Mouse (Mus musculus) erythroblast, adult 5-6 weeks (primary cell): ENCODE data around the gene 2410131K14Rik. TPM values are rescaled to one million over a fixed set of nuclear protein-coding genes. Genes with fewer than 3 reads are reported as not detected.

Source experiments
- ATAC-seq: replicated peaks from 2 replicates; pipeline ENCODE4 v1.8.0; 2016; ENCODE audit warnings: moderate number of reproducible peaks, mild to moderate bottlenecking, moderate TSS enrichment, inconsistent platforms; ENCODE audit not compliant: poor library complexity, low FRiP score, severe bottlenecking
- total RNA-seq, 2 experiments: library from RNA; stranded (forward) in 1 of 2; stranded (reverse) in 1 of 2; fragments of 150-400 nt in 1 of 2; fragments of 200-764, 138-1000 nt in 1 of 2; gene quantifications; 2 replicates each; pipeline versions ENCODE4 v1.2.3 to v1.2.4; 2015 to 2017; ENCODE audit warnings: low replicate concordance in 2 of 2

2410131K14Rik gene
- total RNA-seq, 2 experiments from 2014 or later: 0.17 TPM; not detected in 1

DNA sequence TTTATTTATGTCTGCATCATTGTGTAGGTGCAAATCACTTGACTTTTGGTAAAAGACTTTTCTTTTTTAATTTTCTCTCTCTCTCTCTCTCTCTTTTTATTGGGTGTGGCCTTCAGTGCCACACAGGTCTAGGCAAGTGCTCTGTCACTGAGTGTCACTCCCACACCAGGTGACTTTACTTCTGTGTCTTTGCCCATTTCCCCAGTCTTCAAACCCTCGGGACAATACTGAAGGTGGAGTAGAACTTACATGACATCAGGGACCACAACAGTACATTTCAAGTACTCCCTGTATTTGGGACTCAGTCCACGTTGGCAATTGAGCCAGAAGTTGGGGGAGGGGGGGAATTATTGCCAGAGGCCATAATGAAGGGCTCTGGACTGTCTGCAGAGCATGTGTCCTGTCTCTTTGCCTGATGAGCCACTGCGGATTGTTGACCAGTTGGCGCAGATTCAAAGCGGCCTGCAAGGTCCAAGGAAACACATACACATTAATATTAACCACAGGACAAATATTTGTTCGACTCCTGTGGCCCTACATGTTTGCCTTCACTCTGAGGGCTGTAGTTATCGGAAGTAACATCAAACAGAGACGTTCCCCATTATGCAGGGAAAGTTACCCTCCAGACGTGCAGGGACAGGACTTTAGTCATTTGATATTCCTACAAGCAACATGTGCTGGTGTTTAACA, 57.6 kb downstream of the 2410131K14Rik start:
- no peak for ATAC-seq

DNA sequence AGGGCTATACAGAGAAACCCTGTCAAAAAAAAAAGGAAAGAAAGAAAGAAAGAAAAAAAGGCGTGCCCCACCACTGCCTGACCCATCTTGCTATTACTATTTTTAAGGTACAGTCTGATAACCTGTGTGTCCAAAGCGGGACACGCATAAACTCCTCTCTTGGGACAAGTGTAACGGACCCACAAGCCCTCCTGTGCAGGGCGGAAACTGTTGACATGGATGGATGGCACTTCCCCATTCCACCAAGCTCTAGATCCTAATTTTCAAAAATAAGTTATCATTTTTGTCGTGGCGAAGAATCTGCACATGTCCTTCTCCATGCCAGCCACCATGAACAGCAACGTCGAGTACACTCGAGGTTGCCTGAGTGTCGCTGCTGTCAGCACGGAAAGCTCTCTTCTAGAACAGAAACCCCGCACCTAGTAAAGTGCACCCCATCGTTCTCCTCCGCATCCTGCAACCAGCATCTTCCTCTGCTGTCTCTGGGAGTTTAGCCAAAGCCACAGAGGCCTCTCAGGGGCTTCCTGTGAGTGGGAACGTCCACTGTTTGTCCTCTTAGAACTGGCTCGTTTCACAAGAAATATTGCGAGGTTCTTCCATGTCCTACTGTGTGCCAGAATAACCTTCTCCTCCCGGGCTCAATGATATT, 60.1 kb downstream of the 2410131K14Rik start:
- no peak for ATAC-seq

DNA sequence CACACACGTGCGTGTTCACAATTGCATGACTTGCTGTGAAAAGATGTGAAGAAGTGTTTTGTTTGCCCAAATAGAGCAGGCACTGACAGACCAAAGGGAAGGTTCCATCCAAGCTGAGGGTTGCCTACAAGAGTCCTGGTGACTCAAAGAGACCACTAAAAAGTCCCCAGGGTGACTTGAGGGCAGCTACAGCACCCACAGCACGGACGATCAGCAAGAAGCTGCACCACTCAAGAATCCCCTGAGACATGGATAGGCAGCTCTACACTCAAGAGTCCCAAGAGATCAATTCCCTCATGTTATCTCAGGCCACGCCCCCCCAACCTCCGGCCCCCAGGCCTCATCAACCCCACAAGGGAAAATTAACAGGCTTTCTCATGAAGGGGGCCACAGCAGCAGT, 65.4 kb downstream of the 2410131K14Rik start:
- ATAC-seq: no peak

DNA sequence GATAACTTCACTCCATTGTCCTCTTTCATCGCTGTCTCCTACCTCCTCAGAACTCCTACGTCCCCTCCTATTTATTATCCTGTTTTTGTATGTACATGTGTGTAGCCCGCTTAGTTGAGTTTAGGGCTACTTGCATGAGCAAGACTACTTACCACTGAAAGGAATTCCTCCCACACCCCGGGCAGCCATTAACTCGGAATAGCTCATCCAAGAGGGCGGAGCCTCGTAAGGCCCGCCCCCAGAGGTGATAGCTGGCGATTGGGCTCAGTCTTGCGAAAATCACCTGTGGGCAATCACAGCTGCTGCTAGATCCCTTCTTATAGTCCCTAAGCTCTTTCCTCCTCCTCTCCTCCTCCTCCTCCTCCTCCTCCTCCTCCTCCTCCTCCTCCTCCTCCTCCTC, 66.2 kb downstream of the 2410131K14Rik start:
- ATAC-seq: no peak

GRCm38 (mm10) chr5:118313766-118314165, 68.7 kb downstream of the 2410131K14Rik start:
- ATAC-seq: no peak

Other genes starting within 250 kb of the 2410131K14Rik start
- gene Tesc, start 217.5 kb upstream of the 2410131K14Rik start, total RNA-seq (2015; ENCODE audit: low replicate concordance): 4.6 TPM in 1 of 2 replicates, not detected in the other
- gene Tesc, start 217.5 kb upstream of the 2410131K14Rik start, total RNA-seq (2017; ENCODE audit: low replicate concordance): 0.56 and 2.6 TPM in 2 replicates
- 2.1 and 2.9 TPM in 2 replicates for gene Fbxw8, start 89.8 kb upstream of the 2410131K14Rik start, total RNA-seq (2015; ENCODE audit: low replicate concordance)
- 3.1 and 4.4 TPM in 2 replicates for gene Fbxw8, start 89.8 kb upstream of the 2410131K14Rik start, total RNA-seq (2017; ENCODE audit: low replicate concordance)
- not detected in 2 replicates for gene Hrk, start 80.6 kb upstream of the 2410131K14Rik start, total RNA-seq (2015; ENCODE audit: low replicate concordance)
- gene Hrk, start 80.6 kb upstream of the 2410131K14Rik start, total RNA-seq (2017; ENCODE audit: low replicate concordance): not detected in 2 replicates
- not detected in 2 replicates for gene Rnft2, start 111 bp upstream of the 2410131K14Rik start, total RNA-seq (2015; ENCODE audit: low replicate concordance)
- not detected in 2 replicates for gene Rnft2, start 111 bp upstream of the 2410131K14Rik start, total RNA-seq (2017; ENCODE audit: low replicate concordance)